Mouse (Mus musculus): ENCODE data around the gene Supv3l1.

Gene Supv3l1

DNA sequence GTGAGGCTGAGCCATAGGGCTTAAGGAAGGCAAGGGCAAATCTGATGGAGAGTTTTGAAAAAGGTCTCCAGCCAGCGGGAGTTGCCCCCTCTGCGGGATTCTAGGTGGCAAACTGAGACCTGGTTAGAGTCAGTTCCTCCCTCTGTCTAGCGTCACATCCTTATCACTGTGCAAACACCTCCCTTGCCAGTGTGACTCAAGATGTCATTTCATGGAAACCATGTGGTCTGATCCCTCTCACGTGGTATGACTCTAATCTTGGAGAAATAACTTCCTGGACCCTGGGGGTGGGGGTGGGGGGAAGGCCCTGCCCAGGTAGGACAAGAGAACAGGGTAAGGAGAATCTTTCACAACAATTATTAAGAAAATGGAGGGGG lies 35.9 kb downstream of the Supv3l1 start:
- DNase-seq (ENCODE audit: low read depth, low spot score): no peak

GRCm38 (mm10) chr10:62412906-62413605 lies 36.5 kb downstream of the Supv3l1 start:
- DNase-seq (ENCODE audit: low read depth, low spot score): no peak

GRCm38 (mm10) chr10:62411431-62412410 lies 37.8 kb downstream of the Supv3l1 start:
- DNase-seq (ENCODE audit: low read depth, low spot score): no peak

- DNase-seq (ENCODE audit: low read depth, low spot score): peak; percentile 42
Observed at GRCm38 (mm10) chr10:62410943-62411342, 38.6 kb downstream of the Supv3l1 start.

GRCm38 (mm10) chr10:62404901-62405300 lies 44.6 kb downstream of the Supv3l1 start:
- DNase-seq (ENCODE audit: low read depth, low spot score): no peak

- no peak for DNase-seq (ENCODE audit: low read depth, low spot score)
Observed at GRCm38 (mm10) chr10:62401641-62402111, 47.9 kb downstream of the Supv3l1 start.

DNA sequence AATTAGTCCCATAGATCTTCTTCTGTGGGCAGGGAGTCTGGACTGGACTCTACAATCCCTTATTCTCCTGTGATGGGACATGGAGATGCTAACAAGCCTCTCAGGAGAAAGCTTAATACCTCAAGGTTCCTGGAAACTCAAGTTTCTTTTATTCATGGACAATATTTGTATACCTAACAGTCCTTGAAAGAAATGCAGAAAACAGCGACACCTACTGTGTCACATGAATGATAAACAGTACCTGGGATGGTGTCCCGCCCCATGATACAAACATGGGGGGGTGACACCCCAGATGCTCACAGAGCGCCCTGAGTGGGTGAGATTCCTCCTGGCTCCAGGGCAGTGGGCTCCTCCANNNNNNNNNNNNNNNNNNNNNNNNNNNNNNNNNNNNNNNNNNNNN lies 66.5 kb downstream of the Supv3l1 start:
- no peak for DNase-seq (ENCODE audit: low read depth, low spot score)

DNA sequence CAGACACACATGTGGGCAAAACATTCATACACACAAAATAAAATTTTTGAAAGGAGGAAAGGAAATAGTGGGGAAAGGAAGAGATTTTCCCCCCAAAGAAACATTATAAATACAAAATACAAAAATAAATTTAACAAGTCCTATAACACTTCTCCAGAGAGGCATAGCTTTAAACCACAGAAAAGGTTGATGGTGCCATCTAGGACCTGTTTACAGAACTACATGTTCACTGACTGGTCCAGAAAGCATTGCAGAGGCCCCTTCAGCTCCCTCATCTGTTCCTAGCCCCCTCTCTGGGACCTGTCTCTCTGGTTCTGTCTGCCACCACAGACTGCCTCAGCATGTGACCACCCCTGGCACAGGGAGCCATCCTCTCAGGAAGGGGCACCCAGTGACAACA lies 68.6 kb downstream of the Supv3l1 start:
- DNase-seq (ENCODE audit: low read depth, low spot score): no peak

- no peak for DNase-seq (ENCODE audit: low read depth, low spot score)
Observed at GRCm38 (mm10) chr10:62379808-62380207, 69.7 kb downstream of the Supv3l1 start, which contains the start of gene Hk1. Gene Hk1 (minus strand): TSS chr10:62379908.

All from embryo, embryonic 11.5 days (tissue).